Mouse (Mus musculus) hindbrain, embryonic 10.5 days (tissue): ENCODE results near the gene Cage1. TPM values are rescaled to one million over a fixed set of nuclear protein-coding genes. Genes with fewer than 3 reads are reported as not detected.

ENCODE experiments used
- DNase-seq: peaks from one replicate; pipeline ENCODE4 v3.0.0-alpha.2; 2017; ENCODE audit warnings: low spot score
- H3K27ac ChIP-seq: fragments of 300-500 bp; sonication (generic); 2 replicates; pipeline ENCODE4 v1.5.1; 2016; ENCODE audit warnings: mild to moderate bottlenecking, moderate library complexity
- H3K27me3 ChIP-seq: fragments of 300-500 bp; sonication (generic); 2 replicates; pipeline ENCODE4 v1.6.1; 2016; ENCODE audit warnings: mild to moderate bottlenecking; ENCODE audit not compliant: poor library complexity, insufficient read depth, severe bottlenecking
- H3K36me3 ChIP-seq: fragments of 300-500 bp; sonication (generic); 2 replicates; pipeline ENCODE4 v1.6.1; 2016; ENCODE audit warnings: mild to moderate bottlenecking, moderate library complexity
- H3K4me1 ChIP-seq: fragments of 300-500 bp; sonication (generic); replicated peaks from 2 replicates; pipeline ENCODE4 v1.6.1; 2016; ENCODE audit warnings: mild to moderate bottlenecking
- H3K4me3 ChIP-seq: fragments of 300-500 bp; sonication (generic); 2 replicates; pipeline ENCODE4 v1.5.1; 2016; ENCODE audit warnings: mild to moderate bottlenecking, moderate library complexity
- H3K9me3 ChIP-seq: fragments of 300-500 bp; sonication (generic); 2 replicates; pipeline ENCODE4 v1.6.1; 2016; ENCODE audit warnings: mild to moderate bottlenecking, moderate library complexity
- WGBS: fragments of 180-500 bp; shearing (Covaris S2); methylation state at CpG from one replicate; pipeline ENCODE4 v1.1.7; 2016; 5-methylcytosine and 5-hydroxymethylcytosine counted together
- polyA plus RNA-seq: library from polyadenylated mRNA; unstranded; fragments of >200 nt; fragmentation: Nextera tagmentation; extraction: Ambion mirVana; gene quantifications from 2 replicates; pipeline ENCODE4 v1.2.1, GENCODE M21; 2016

Gene Cage1
- polyA plus RNA-seq, result 0.71 and 0.75 TPM in 2 replicates

GRCm38 (mm10) chr13:38037044-38037687 is at the start of gene Cage1:
TSS of gene Cage1 (minus strand) at chr13:38037069.
- whole genome bisulfite sequencing, result under 1% methylated on average over 47 of the region's 47 CpGs
- peaks cover 28% of the 10 kb centered on the region for H3K36me3 ChIP-seq
- DNase-seq, result peak; percentile 98
- H3K4me3 ChIP-seq, result peak within 1 kb of the TSS; percentile 95
- H3K27ac ChIP-seq, result peak within 1 kb of the TSS; percentile 89
- no peaks in the 10 kb centered on the region for H3K9me3 ChIP-seq
- no peaks in the 10 kb centered on the region for H3K27me3 ChIP-seq
- H3K4me1 ChIP-seq, result peaks cover 20% of the 10 kb centered on the region

- Histone ChIP-seq H3K4me3 (no peak overlapping the region), H3K9me3 (no peaks in the 10 kb centered on the region), H3K27ac (no peak overlapping the region), H3K27me3 (no peaks in the 10 kb centered on the region), H3K36me3 (no peaks in the 10 kb centered on the region), H3K4me1 (peaks cover 11% of the 10 kb centered on the region; the same call in 1 of the 2 replicates)
- DNase-seq, result no peak
- WGBS, result 80% methylated on average over 7 of the region's 7 CpGs
Observed at GRCm38 (mm10) chr13:38081161-38081560, 44.3 kb upstream of the Cage1 start.

- Histone ChIP-seq H3K4me3 (no peak overlapping the region), H3K27ac (no peak overlapping the region), H3K9me3 (no peaks in the 10 kb centered on the region), H3K27me3 (no peaks in the 10 kb centered on the region), H3K36me3 (no peaks in the 10 kb centered on the region), H3K4me1 (peaks cover 11% of the 10 kb centered on the region; the same call in 1 of the 2 replicates)
- no peak for DNase-seq
- WGBS, result 86% methylated on average over 14 of the region's 14 CpGs
Observed at GRCm38 (mm10) chr13:38080725-38081124, 43.9 kb upstream of the Cage1 start.

- H3K27ac ChIP-seq, result no peak overlapping the region
- no peaks in the 10 kb centered on the region for H3K9me3 ChIP-seq
- 64% methylated on average over 9 of the region's 9 CpGs for WGBS
- no peaks in the 10 kb centered on the region for H3K27me3 ChIP-seq
- H3K4me3 ChIP-seq, result no peak overlapping the region
- no peaks in the 10 kb centered on the region for H3K36me3 ChIP-seq
- no peak for DNase-seq
- peaks cover 11% of the 10 kb centered on the region; the same call in 1 of the 2 replicates for H3K4me1 ChIP-seq
Observed at GRCm38 (mm10) chr13:38080014-38080413, 43.1 kb upstream of the Cage1 start.

- WGBS, result 76% methylated on average over 5 of the region's 5 CpGs
- H3K4me1 ChIP-seq, result peaks cover 14% of the 10 kb centered on the region; the same call in 1 of the 2 replicates
- H3K27ac ChIP-seq, result no peak overlapping the region
- no peaks in the 10 kb centered on the region for H3K36me3 ChIP-seq
- no peak overlapping the region for H3K4me3 ChIP-seq
- no peak for DNase-seq
- H3K27me3 ChIP-seq, result no peaks in the 10 kb centered on the region
- H3K9me3 ChIP-seq, result no peaks in the 10 kb centered on the region
Observed at GRCm38 (mm10) chr13:38079366-38079765, 42.5 kb upstream of the Cage1 start.

GRCm38 (mm10) chr13:38078836-38079235 is 42.0 kb upstream of the Cage1 start:
- no peaks in the 10 kb centered on the region for H3K9me3 ChIP-seq
- 63% methylated on average over 6 of the region's 6 CpGs for WGBS
- H3K4me3 ChIP-seq, result no peak overlapping the region
- H3K27ac ChIP-seq, result no peak overlapping the region
- DNase-seq, result no peak
- no peaks in the 10 kb centered on the region for H3K36me3 ChIP-seq
- H3K4me1 ChIP-seq, result peaks cover 17% of the 10 kb centered on the region; the same call in 1 of the 2 replicates
- H3K27me3 ChIP-seq, result no peaks in the 10 kb centered on the region

GRCm38 (mm10) chr13:38077113-38077512 is 40.2 kb upstream of the Cage1 start:
- DNase-seq, result no peak
- Histone ChIP-seq H3K27ac (no peak overlapping the region), H3K4me1 (peaks cover 15% of the 10 kb centered on the region; the same call in 1 of the 2 replicates), H3K27me3 (no peaks in the 10 kb centered on the region), H3K4me3 (no peak overlapping the region), H3K9me3 (no peaks in the 10 kb centered on the region), H3K36me3 (no peaks in the 10 kb centered on the region)
- WGBS, result 23% methylated on average over 11 of the region's 11 CpGs

GRCm38 (mm10) chr13:38074404-38074803 is 37.5 kb upstream of the Cage1 start:
- no peak for DNase-seq
- Histone ChIP-seq H3K27ac (no peak overlapping the region), H3K4me1 (peaks cover 12% of the 10 kb centered on the region; the same call in 1 of the 2 replicates), H3K27me3 (no peaks in the 10 kb centered on the region), H3K36me3 (no peaks in the 10 kb centered on the region), H3K4me3 (no peak overlapping the region), H3K9me3 (no peaks in the 10 kb centered on the region)
- WGBS, result 70% methylated on average over 5 of the region's 5 CpGs

- Histone ChIP-seq H3K36me3 (no peaks in the 10 kb centered on the region), H3K4me3 (no peak overlapping the region), H3K27ac (no peak overlapping the region), H3K27me3 (no peaks in the 10 kb centered on the region), H3K9me3 (no peaks in the 10 kb centered on the region), H3K4me1 (peaks cover 12% of the 10 kb centered on the region; the same call in 1 of the 2 replicates)
- 85% methylated on average over 18 of the region's 18 CpGs for WGBS
- DNase-seq, result no peak
Observed at GRCm38 (mm10) chr13:38073374-38074307, 36.8 kb upstream of the Cage1 start.

GRCm38 (mm10) chr13:38070945-38071344 is 34.1 kb upstream of the Cage1 start:
- WGBS, result 89% methylated on average over 4 of the region's 4 CpGs
- H3K4me3 ChIP-seq, result no peak overlapping the region
- no peaks in the 10 kb centered on the region for H3K27me3 ChIP-seq

GRCm38 (mm10) chr13:38064854-38065663 is 28.2 kb upstream of the Cage1 start:
- no peaks in the 10 kb centered on the region for H3K4me1 ChIP-seq
- 78% methylated on average over 11 of the region's 11 CpGs for WGBS
- no peaks in the 10 kb centered on the region for H3K9me3 ChIP-seq
- no peak overlapping the region for H3K4me3 ChIP-seq
- peak; percentile 33 for DNase-seq
- peaks cover 34% of the 10 kb centered on the region for H3K36me3 ChIP-seq
- H3K27ac ChIP-seq, result no peak overlapping the region
- H3K27me3 ChIP-seq, result no peaks in the 10 kb centered on the region

More at GRCm38 (mm10) chr13:38070945-38071344, 34.1 kb upstream of the Cage1 start:
- H3K27ac ChIP-seq, result no peak overlapping the region
- no peaks in the 10 kb centered on the region for H3K36me3 ChIP-seq
- peaks cover 6% of the 10 kb centered on the region; the same call in 1 of the 2 replicates for H3K4me1 ChIP-seq
- DNase-seq, result no peak
- no peaks in the 10 kb centered on the region for H3K9me3 ChIP-seq

- 91% methylated on average over 11 of the region's 11 CpGs for WGBS
- Histone ChIP-seq H3K27ac (no peak overlapping the region), H3K4me1 (no peaks in the 10 kb centered on the region), H3K27me3 (no peaks in the 10 kb centered on the region), H3K9me3 (no peaks in the 10 kb centered on the region), H3K4me3 (no peak overlapping the region), H3K36me3 (peaks cover 57% of the 10 kb centered on the region)
- DNase-seq, result no peak
Observed at GRCm38 (mm10) chr13:38062678-38063077, 25.8 kb upstream of the Cage1 start.
